Mouse (Mus musculus) lung, postnatal 0 days (tissue): ENCODE measurements around the gene Traf4.

Source experiments
- CTCF ChIP-seq: IDR thresholded peaks from 2 replicates; pipeline ENCODE4 v1.5.1; 2016; ENCODE audit warnings: antibody characterized with exemption, mild to moderate bottlenecking
- EP300 ChIP-seq: IDR thresholded peaks from 2 replicates; pipeline ENCODE4 v1.6.1; 2016; ENCODE audit warnings: antibody characterized with exemption, mild to moderate bottlenecking, control low read depth

DNA sequence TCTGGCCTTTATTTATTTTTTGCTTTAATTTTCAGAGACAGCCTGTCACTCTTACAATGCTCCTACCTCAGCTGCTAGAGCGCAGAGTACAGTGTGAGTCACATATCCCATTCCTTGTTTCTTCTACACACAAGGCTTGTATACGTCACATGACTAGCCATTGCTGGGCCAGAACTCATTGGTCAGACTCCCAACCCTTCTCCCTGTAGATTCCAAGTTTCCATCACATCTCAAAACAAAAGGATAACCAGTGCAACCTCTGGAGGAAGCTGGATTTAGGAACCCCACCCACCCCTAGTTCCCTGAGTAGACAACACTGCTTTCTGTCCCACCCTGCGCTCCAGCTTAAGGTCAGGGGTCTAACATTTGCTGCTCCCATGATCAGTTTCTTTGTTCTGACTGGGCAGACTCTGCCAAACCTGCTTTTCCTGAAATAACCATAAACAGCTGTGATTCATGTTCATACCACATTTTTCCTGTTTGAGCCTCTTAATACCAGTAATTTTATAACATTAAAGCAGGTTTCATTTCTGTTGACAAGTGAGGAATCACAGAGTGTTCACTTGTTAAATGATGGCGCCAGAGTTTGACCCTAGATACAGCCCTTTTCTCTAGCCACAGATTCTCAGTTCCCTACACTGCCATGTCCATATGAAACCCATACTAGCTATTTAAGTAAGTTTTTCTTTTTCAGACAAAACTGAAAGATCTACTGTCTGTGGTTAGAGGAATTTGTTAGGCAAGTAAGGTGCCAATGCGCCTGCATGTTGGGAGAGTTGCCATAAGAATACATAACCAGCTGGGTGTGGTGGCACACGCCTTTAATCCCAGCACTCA lies 18.5 kb downstream of the Traf4 start:
- TF ChIP-seq CTCF (no peak), EP300 (no peak)
